In the genomic region with DNA sequence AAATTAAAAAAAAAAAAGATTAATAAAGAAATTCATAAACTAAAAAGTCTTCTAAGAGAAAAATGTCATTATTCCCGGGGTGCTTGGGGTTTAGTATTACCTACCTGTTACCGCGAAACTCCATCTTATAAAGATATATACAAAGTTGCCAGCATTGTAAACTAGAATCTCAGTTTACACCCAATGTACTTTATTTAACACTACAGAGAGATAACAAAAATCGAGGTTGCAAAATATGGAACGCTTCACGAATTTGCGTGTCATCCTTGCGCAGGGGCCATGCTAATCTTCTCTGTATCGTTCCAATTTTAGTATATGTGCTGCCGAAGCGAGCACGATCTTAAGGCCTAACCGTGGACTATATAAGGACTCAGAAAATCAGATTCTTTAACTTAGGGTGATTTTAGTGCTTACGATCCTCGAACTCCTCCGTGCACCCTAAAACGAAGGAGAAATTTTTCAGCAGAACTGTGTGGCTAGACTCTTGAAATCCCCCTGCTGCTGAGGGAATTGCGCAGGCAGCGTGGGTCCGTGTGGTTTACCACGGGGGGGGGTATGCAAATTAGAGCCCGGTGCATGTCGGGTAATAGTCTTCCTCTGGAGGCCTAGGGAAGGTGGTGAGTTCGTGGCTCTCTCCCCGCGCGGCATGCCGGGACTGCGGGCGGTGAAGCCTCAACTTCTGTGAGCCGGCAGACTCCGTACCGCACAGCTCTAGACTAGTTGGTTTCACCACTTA, we compare ENCODE assay signal across 8 mouse cellular contexts.
DNase-seq lines count a peak whose midpoint lies in the region; ATAC-seq and TF ChIP-seq lines count a peak whose summit lies in the region.

No protein-coding gene starts in this region.

- no peaks in the 10 kb centered on the region for H3K27me3 ChIP-seq in forebrain, embryonic 15.5 days

- intact Hi-C loops in heart, postnatal 25 days (cut with DNase I) = loop anchor here (1.0 to 5.0 kb wide), 3 partner anchors 101 to 228 kb away; a partner anchor contains a TSS

- no peaks in the 10 kb centered on the region for H3K36me3 ChIP-seq in forebrain, embryonic 15.5 days

- H3K9me3 ChIP-seq in forebrain, embryonic 15.5 days = no peaks in the 10 kb centered on the region

- DNase-seq in ES-CJ7 (ENCODE audit: low read depth, low spot score) = peak; percentile 95
- DNase-seq in cerebellum, adult 11 months = peak; percentile 93
- DNase-seq in heart, postnatal 25 days (ENCODE audit: low spot score) = peak; percentile 79
- DNase-seq in layer of hippocampus, adult 18-20 months (ENCODE audit: low spot score in 2 of 2) = peak; percentile 89 to 97
- DNase-seq in lung, adult 2 months = peak; percentile 96
- DNase-seq in thymus, adult 18-20 months = peak; percentile 85 to 90

- TF ChIP-seq POLR2A in lung, adult 2 months (IDR thresholded peaks at IDR 0.05; ENCODE audit: borderline replicate concordance, extremely low read depth, low read depth, low read length) = peak; percentile 76; the same call in 1 of the 2 replicates

- peak overlapping the region; percentile 85 for H3K4me2 ChIP-seq in forebrain, embryonic 15.5 days (replicated peaks)

- H3K4me1 ChIP-seq in forebrain, embryonic 15.5 days = peaks cover 12% of the 10 kb centered on the region
- H3K4me1 ChIP-seq in lung, adult 2 months (ENCODE audit: control insufficient read depth, insufficient read depth, low read length) = no peaks in the 10 kb centered on the region

- ATAC-seq in forebrain, embryonic 15.5 days (replicated peaks) = peak; percentile 90
- peak; percentile 89 for ATAC-seq in neutrophil, adult 5-6 weeks (ENCODE audit: extremely low read depth, insufficient number of reproducible peaks, low FRiP score, poor library complexity, severe bottlenecking)

- peak overlapping the region; percentile 97 for H3K27ac ChIP-seq in forebrain, embryonic 15.5 days (replicated peaks)

- TF ChIP-seq CTCF in lung, adult 2 months (IDR thresholded peaks at IDR 0.05; ENCODE audit: insufficient read depth, low read length) = no peak

- WGBS in forebrain, embryonic 15.5 days = under 1% methylated on average over 33 of the region's 33 CpGs
- under 1% methylated on average over 33 of the region's 33 CpGs for WGBS in lung, adult 2 months

- peak overlapping the region; percentile 92 for H3K9ac ChIP-seq in forebrain, embryonic 15.5 days (replicated peaks)

- peak overlapping the region; percentile 99 for H3K4me3 ChIP-seq in forebrain, embryonic 15.5 days
- H3K4me3 ChIP-seq in lung, adult 2 months (replicated peaks; ENCODE audit: extremely low read depth, low read depth, low read length) = peak overlapping the region; percentile 92

Comparison
In these comparisons a context has a peak if more than half of its experiments do, and no peak if none do; other contexts are left out.
1. Peak in every context shown above with its lines: DNase-seq, ATAC-seq, H3K4me3 ChIP-seq and H3K27ac ChIP-seq.